Mouse (Mus musculus) testis, adult 2 months (tissue): ENCODE measurements around the gene Cdca4. TPM values are rescaled to one million over a fixed set of nuclear protein-coding genes. Genes with fewer than 3 reads are reported as not detected.
A peak's percentile ranks its signal among the peaks of the same experiment; 100 is the strongest.

Source experiments
- H3K27ac ChIP-seq: fragments of 200-500 bp; 2 replicates; pipeline ENCODE4 v1.5.1; 2012; ENCODE audit warnings: low read depth, low read length; ENCODE audit not compliant: control insufficient read depth, insufficient read depth
- H3K27me3 ChIP-seq: fragments of 200-500 bp; 2 replicates; pipeline ENCODE4 v1.6.1; 2012; ENCODE audit warnings: mild to moderate bottlenecking, low read length, moderate library complexity; ENCODE audit not compliant: control insufficient read depth, insufficient read depth
- H3K36me3 ChIP-seq: fragments of 200-500 bp; 2 replicates; pipeline ENCODE4 v1.6.1; 2012; ENCODE audit warnings: mild to moderate bottlenecking, low read length; ENCODE audit not compliant: control insufficient read depth, insufficient read depth
- H3K4me1 ChIP-seq: fragments of 200-500 bp; 2 replicates; pipeline ENCODE4 v1.6.1; 2012; ENCODE audit warnings: low read length; ENCODE audit not compliant: control insufficient read depth, insufficient read depth
- H3K4me3 ChIP-seq: fragments of 200-500 bp; 2 replicates; pipeline ENCODE4 v1.5.1; 2012; ENCODE audit warnings: low read depth, mild to moderate bottlenecking, low read length, moderate library complexity, mixed read lengths; ENCODE audit not compliant: control insufficient read depth
- CTCF ChIP-seq: fragments of 200-500 bp; IDR thresholded peaks from 2 replicates; pipeline ENCODE4 v1.5.1; 2012; ENCODE audit warnings: low read depth, mild to moderate bottlenecking, inconsistent platforms, low read length, moderate library complexity; ENCODE audit not compliant: control insufficient read depth, insufficient read depth, insufficient replicate concordance
- POLR2A ChIP-seq: fragments of 200-500 bp; IDR thresholded peaks from 2 replicates; pipeline ENCODE4 v1.6.1; 2012; ENCODE audit warnings: low read depth, mild to moderate bottlenecking, inconsistent platforms, low read length, moderate library complexity; ENCODE audit not compliant: control insufficient read depth
- polyA plus RNA-seq: library from polyadenylated mRNA; depleted of rRNA; stranded (reverse); fragments of >200 nt; gene quantifications from 2 replicates; pipeline ENCODE4 v1.2.3, GENCODE M21; 2012; rRNA removed

Cdca4 gene
- polyA plus RNA-seq = 23.7 and 23.9 TPM in 2 replicates

- Histone ChIP-seq H3K27ac (peak within 1 kb of the TSS; percentile 99), H3K27me3 (no peaks in the 10 kb centered on the region), H3K36me3 (no peaks in the 10 kb centered on the region; the same call in none of the 2 replicates), H3K4me3 (peak within 1 kb of the TSS; percentile 99), H3K4me1 (peaks cover 2% of the 10 kb centered on the region; the same call in 1 of the 2 replicates)
- TF ChIP-seq CTCF (no peak), POLR2A (peak; percentile 85)
Measured at GRCm38 (mm10) chr12:112829244-112829864, at the start of gene Cdca4. Cdca4 (minus strand) TSS chr12:112829423.

DNA sequence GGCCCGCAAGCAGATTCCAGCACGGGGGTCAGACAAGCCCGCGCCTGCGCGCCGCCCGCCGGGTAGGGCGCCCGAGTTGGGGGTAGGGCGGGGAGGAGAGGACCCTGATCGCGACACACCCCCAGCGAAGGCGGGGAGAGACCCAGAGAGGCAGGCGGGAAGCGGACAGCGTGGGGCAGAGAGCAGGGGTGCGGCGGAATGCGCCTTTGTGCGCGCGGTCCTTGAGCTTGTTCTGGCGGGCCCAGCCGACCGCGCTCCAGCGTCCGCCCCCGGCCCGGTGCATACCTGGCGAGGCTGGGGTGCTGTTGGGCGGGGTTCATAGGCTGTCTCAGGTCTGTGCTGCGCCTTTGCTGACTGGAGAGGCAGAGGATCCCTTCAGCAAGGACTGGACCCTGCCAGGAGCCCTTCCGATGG, 48.4 kb upstream of the Cdca4 start:
- H3K27me3 ChIP-seq = peaks cover 2% of the 10 kb centered on the region; the same call in 1 of the 2 replicates

GRCm38 (mm10) chr12:112877073-112877576, 47.9 kb upstream of the Cdca4 start:
- H3K36me3 ChIP-seq = no peaks in the 10 kb centered on the region
- H3K4me1 ChIP-seq = peaks cover 15% of the 10 kb centered on the region
- peaks cover 2% of the 10 kb centered on the region; the same call in 1 of the 2 replicates for H3K27me3 ChIP-seq
- H3K4me3 ChIP-seq = peak overlapping the region; percentile 79
- no peak overlapping the region for H3K27ac ChIP-seq
- TF ChIP-seq POLR2A (no peak), CTCF (no peak)

More for the DNA sequence above, 48.4 kb upstream of the Cdca4 start:
- Histone ChIP-seq H3K4me1 (peaks cover 15% of the 10 kb centered on the region), H3K4me3 (peak overlapping the region; percentile 79), H3K36me3 (no peaks in the 10 kb centered on the region), H3K27ac (no peak overlapping the region)
- TF ChIP-seq POLR2A (no peak), CTCF (no peak)

DNA sequence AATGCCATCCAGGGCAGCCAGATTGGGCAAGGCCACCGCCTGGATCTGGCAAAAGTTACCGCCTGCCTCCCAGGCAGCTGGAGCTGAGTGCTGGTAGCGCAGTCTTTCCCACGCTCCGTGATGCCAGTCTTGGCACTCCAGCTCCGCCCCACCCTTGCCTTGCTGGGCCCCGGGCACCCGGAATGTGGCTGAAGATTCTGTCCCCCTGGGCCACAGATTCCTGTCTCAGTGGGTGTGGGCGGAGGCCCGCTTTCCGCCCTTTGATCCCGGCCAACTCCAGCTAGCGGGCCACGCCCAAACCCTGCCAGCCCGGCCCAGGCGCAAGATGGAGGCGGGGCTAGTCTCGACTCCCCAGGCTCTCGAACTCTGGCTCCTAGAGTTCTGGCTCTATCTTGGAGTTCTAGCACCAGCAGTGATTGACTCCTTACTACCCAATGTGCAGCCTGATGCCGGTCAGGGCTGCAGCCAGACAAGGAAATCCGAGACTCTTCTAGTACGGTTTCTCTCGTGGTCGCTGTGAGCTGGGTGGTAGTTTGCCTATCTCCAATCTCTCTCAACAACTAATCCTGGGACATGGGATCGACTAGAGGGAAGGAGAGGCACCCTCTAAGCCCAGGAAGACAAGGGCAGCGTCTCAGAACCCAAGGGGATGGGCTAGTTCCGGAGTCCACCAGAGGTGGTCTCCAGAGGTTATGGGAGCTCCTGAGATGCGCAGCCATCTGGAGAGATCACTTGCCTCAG, 47.3 kb upstream of the Cdca4 start:
- TF ChIP-seq POLR2A = peak; percentile 25; the same call in 1 of the 2 replicates
- TF ChIP-seq CTCF = no peak
- peaks cover 15% of the 10 kb centered on the region for H3K4me1 ChIP-seq
- H3K27ac ChIP-seq = no peak overlapping the region
- H3K4me3 ChIP-seq = peak overlapping the region; percentile 79
- peaks cover 2% of the 10 kb centered on the region; the same call in 1 of the 2 replicates for H3K27me3 ChIP-seq
- H3K36me3 ChIP-seq = no peaks in the 10 kb centered on the region

DNA sequence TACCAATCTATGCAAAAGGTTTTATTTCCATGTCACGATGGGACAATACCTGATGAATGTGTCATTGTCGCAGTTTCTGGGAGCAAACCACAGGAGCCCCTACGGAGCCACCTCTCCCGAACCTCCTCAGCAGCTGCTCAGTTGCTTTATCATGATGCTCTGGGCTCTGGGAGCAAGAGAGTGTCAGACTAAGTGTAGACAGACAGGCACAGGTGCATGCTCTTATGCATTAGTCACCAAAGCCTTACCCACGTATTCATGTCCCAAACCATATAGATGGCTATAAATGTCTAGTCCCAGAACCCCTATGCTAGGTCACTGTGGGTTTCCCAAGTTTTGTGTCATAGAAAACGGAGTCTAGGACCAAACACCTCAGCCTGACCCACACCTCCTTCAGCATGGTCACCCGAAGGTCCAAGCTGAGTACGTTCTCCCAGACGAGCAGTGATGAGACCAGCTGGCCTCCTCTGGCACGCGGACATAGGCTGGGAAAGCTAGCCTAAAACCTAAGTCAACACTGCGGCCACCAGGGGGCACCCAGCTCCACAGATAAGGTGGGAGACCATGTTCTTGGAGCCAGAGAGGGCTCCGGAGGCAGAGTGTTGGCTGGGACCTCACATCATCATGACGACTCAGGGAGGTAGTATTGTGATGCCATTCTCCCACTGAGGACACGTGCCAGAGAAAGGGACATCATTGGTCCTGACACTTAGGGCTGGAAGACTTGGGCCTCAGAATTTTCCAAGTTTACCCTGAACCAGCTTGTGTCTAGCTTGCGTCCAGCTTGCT, 46.2 kb upstream of the Cdca4 start:
- Histone ChIP-seq H3K27me3 (peaks cover 2% of the 10 kb centered on the region; the same call in 1 of the 2 replicates), H3K4me3 (peak overlapping the region; percentile 79), H3K36me3 (no peaks in the 10 kb centered on the region), H3K27ac (no peak overlapping the region), H3K4me1 (peaks cover 20% of the 10 kb centered on the region)
- TF ChIP-seq CTCF (peak; percentile 78; the same call in 1 of the 2 replicates), POLR2A (peak; percentile 40)

DNA sequence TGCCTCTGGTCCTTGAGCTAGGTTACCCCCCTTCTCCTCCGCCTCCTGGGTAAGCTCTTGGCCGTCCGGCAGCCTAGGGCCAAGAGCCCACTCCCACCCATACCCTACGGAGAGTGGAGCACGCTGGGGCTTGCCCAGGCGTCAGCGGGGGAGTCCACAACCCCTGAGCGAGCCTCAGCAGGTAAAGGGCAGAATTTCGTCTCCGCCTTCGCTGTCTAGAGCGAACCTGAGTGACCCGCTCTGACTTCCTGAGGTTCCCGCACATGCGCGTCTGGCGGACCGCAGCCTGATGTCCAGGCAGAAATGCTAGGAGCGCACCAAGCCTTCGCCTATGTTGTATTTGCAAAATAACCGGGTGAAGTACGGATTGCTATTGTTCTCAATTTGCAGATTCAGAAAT, 45.0 kb upstream of the Cdca4 start:
- Histone ChIP-seq H3K4me1 (peaks cover 21% of the 10 kb centered on the region), H3K4me3 (peak overlapping the region; percentile 79), H3K27me3 (peaks cover 2% of the 10 kb centered on the region; the same call in 1 of the 2 replicates), H3K27ac (no peak overlapping the region), H3K36me3 (no peaks in the 10 kb centered on the region)
- TF ChIP-seq POLR2A (no peak), CTCF (no peak)
